Mouse (Mus musculus) limb, embryonic 14.5 days (tissue): Measurements from ENCODE around the gene Tmem132a. TPM values are rescaled to one million over a fixed set of nuclear protein-coding genes. Genes with fewer than 3 reads are reported as not detected.

ENCODE experiments used
- ATAC-seq: fragments of 200-750 bp; cut with Nextera tagmentation; 2 replicates; pipeline ENCODE4 v1.8.0; 2017; ENCODE audit warnings: low read depth, moderate number of reproducible peaks, moderate TSS enrichment; ENCODE audit not compliant: low FRiP score
- DNase-seq: peaks from one replicate; pipeline ENCODE4 v3.0.0-alpha.2; 2015; ENCODE audit warnings: low spot score
- H3K27ac ChIP-seq: fragments of 300-500 bp; sonication (generic); replicated peaks from 2 replicates; pipeline ENCODE4 v1.5.1; 2014; ENCODE audit warnings: low read depth, mild to moderate bottlenecking, low read length, moderate library complexity, mixed read lengths
- H3K27me3 ChIP-seq: fragments of 300-500 bp; sonication (generic); 2 replicates; pipeline ENCODE4 v1.6.1; 2014; ENCODE audit warnings: low read length, mixed read lengths; ENCODE audit not compliant: control insufficient read depth, insufficient read depth
- H3K36me3 ChIP-seq: fragments of 300-500 bp; sonication (generic); 2 replicates; pipeline ENCODE4 v1.6.1; 2014; ENCODE audit warnings: mild to moderate bottlenecking, low read length, moderate library complexity, mixed read lengths; ENCODE audit not compliant: control insufficient read depth, insufficient read depth
- H3K4me1 ChIP-seq: fragments of 300-500 bp; sonication (generic); 2 replicates; pipeline ENCODE4 v1.6.1; 2014; ENCODE audit warnings: antibody characterized with exemption, low read length, mixed read lengths; ENCODE audit not compliant: control insufficient read depth, insufficient read depth
- H3K4me2 ChIP-seq: fragments of 300-500 bp; sonication (generic); replicated peaks from 2 replicates; pipeline ENCODE4 v1.6.1; 2014; ENCODE audit warnings: low read depth, mild to moderate bottlenecking, low read length, moderate library complexity; ENCODE audit not compliant: severe bottlenecking
- H3K4me3 ChIP-seq: fragments of 300-500 bp; sonication (generic); replicated peaks from 2 replicates; pipeline ENCODE4 v1.5.1; 2014; ENCODE audit warnings: low read length
- H3K9ac ChIP-seq: fragments of 300-500 bp; sonication (generic); 2 replicates; pipeline ENCODE4 v1.6.1; 2014; ENCODE audit warnings: mild to moderate bottlenecking, low read depth, low read length, moderate library complexity; ENCODE audit not compliant: severe bottlenecking
- H3K9me3 ChIP-seq: fragments of 300-500 bp; sonication (generic); 2 replicates; pipeline ENCODE4 v1.6.1; 2016; ENCODE audit warnings: low read length; ENCODE audit not compliant: control insufficient read depth
- POLR2A ChIP-seq: fragments of 200-500 bp; IDR thresholded peaks from 2 replicates; pipeline ENCODE4 v1.8.0; 2012; ENCODE audit warnings: inconsistent platforms, mild to moderate bottlenecking, moderate library complexity, borderline replicate concordance; ENCODE audit not compliant: insufficient read depth, insufficient read length; ENCODE audit errors: extremely low read depth
- WGBS: fragments of 180-500 bp; shearing (Covaris S2); extraction: QIAGEN DNeasy Blood & Tissue Kit; methylation state at CpG from one replicate; pipeline ENCODE4 v1.1.7; 2014; 5-methylcytosine and 5-hydroxymethylcytosine counted together
- polyA plus RNA-seq, 2 experiments: library from polyadenylated mRNA; depleted of rRNA in 1 of 2; stranded (reverse) in 1 of 2; unstranded in 1 of 2; fragments of >200 nt; fragmentation: Nextera tagmentation in 1 of 2; extraction: Ambion mirVana in 1 of 2; gene quantifications; 2 replicates each; pipeline versions ENCODE4 v1.2.1 to v1.2.3; 2012 to 2014

Tmem132a gene
- polyA plus RNA-seq, 2 experiments: 67.8 to 150 TPM

DNA sequence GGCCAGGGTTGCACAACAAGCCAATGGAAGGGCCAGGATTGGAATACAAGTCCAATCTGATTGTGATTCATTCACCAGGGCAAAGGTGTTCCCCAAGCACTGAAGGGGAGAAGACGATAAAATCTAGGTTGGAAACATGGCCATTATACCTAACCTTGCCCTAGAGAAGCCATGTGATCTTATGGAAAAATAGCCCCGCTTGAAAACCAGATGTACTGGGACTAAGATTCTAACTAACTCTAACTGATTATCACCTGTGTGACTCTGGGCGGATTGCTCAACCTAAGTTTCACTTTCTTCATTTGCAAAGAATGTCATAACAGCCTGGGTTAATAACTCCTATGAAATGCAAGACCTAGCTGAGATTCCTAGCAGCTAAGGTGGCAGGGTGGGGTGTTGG is 14.3 kb downstream of the Tmem132a start:
- no peak overlapping the region for H3K27ac ChIP-seq
- H3K4me3 ChIP-seq: no peak overlapping the region
- H3K9me3 ChIP-seq: no peaks in the 10 kb centered on the region
- peaks cover 45% of the 10 kb centered on the region for H3K36me3 ChIP-seq
- TF ChIP-seq POLR2A: no peak
- ATAC-seq (no peak), DNase-seq (no peak)
- no peak overlapping the region for H3K9ac ChIP-seq
- H3K27me3 ChIP-seq: no peaks in the 10 kb centered on the region
- H3K4me1 ChIP-seq: no peaks in the 10 kb centered on the region
- 73% methylated on average over 3 of the region's 3 CpGs for WGBS
- H3K4me2 ChIP-seq: no peak overlapping the region

DNA sequence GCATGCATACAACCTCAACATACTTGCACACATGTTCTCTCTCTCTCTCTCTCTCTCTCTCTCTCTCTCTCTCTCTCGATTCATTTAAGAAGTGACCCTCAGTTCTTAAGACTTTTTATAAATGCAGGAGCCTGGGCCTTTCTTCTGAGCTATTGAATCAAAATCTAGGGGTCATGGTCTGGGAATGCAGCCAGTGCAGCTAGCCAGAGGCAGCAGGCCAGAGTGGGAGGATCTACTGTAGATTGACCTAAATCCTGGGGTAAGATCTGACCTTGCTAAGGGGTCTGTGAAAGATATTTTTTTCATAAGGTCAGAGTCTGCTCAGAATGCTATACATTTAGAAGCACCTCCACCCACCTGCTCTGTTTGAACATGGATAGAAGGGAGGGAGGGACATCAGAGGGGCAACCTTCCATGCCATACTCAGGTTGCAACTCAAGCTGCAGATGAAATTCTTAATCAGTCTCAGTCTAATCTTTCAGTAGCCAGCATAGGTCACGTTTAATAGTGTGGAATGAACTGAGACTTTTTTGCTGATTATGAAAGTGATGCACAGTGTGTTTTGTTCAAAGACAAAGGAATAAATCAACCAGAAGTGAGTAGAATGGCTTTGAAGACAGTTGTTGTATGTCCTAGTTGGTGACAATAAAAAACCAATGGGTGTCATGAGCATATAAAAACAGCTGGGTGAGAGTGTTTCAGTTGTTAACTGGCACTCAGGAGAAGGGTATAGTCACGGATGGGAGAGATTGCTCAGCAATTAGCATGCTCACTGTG is 22.2 kb downstream of the Tmem132a start:
- DNase-seq (no peak), ATAC-seq (no peak)
- H3K9me3 ChIP-seq: no peaks in the 10 kb centered on the region
- no peak overlapping the region for H3K9ac ChIP-seq
- no peak overlapping the region for H3K27ac ChIP-seq
- no peak for TF ChIP-seq POLR2A
- H3K36me3 ChIP-seq: no peaks in the 10 kb centered on the region
- 66% methylated on average over 3 of the region's 3 CpGs for WGBS
- H3K27me3 ChIP-seq: no peaks in the 10 kb centered on the region
- no peaks in the 10 kb centered on the region for H3K4me1 ChIP-seq
- no peak overlapping the region for H3K4me3 ChIP-seq
- no peak overlapping the region for H3K4me2 ChIP-seq

- Histone ChIP-seq H3K4me3 (no peak overlapping the region), H3K36me3 (no peaks in the 10 kb centered on the region), H3K4me1 (no peaks in the 10 kb centered on the region), H3K27ac (no peak overlapping the region), H3K27me3 (no peaks in the 10 kb centered on the region), H3K9ac (no peak overlapping the region), H3K4me2 (no peak overlapping the region), H3K9me3 (no peaks in the 10 kb centered on the region)
- ATAC-seq: no peak
- WGBS: 70% methylated on average over 7 of the region's 7 CpGs
- DNase-seq: no peak
- TF ChIP-seq POLR2A: no peak
These were observed 23.6 kb downstream of the Tmem132a start for GRCm38 (mm10) chr19:10846150-10846549.

DNA sequence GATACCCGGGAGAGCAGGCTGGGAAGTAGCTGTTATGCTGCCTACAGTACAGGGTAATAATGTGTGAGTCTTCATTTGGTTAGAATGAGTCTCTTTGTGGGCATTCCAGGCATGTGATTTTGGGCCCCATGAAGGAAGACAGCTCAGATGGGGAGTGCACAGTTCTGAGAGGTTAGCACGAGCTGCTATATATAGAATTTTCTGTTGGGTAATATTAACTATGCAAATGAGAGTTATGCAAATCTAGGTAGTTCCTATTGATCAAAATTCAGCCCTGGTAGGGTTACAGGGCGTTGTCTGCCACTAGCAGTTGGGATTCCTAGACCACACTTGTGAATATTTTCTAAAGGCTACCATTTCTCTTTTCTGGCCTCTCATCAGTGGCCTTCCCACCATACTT is 24.3 kb downstream of the Tmem132a start:
- no peaks in the 10 kb centered on the region for H3K27me3 ChIP-seq
- 82% methylated on average over 3 of the region's 3 CpGs for WGBS
- no peak for TF ChIP-seq POLR2A
- no peak overlapping the region for H3K4me2 ChIP-seq
- no peaks in the 10 kb centered on the region for H3K36me3 ChIP-seq
- DNase-seq: no peak
- H3K9me3 ChIP-seq: no peaks in the 10 kb centered on the region
- H3K4me3 ChIP-seq: no peak overlapping the region
- no peaks in the 10 kb centered on the region for H3K4me1 ChIP-seq
- ATAC-seq: no peak
- H3K9ac ChIP-seq: no peak overlapping the region
- H3K27ac ChIP-seq: no peak overlapping the region

GRCm38 (mm10) chr19:10844206-10844605 is 25.5 kb downstream of the Tmem132a start:
- no peak for DNase-seq
- H3K9me3 ChIP-seq: no peaks in the 10 kb centered on the region
- H3K27ac ChIP-seq: no peak overlapping the region
- no peak overlapping the region for H3K4me2 ChIP-seq
- no peaks in the 10 kb centered on the region for H3K27me3 ChIP-seq
- no peak for TF ChIP-seq POLR2A
- 92% methylated on average over 5 of the region's 5 CpGs for WGBS
- H3K9ac ChIP-seq: no peak overlapping the region
- H3K4me1 ChIP-seq: no peaks in the 10 kb centered on the region
- H3K36me3 ChIP-seq: no peaks in the 10 kb centered on the region
- no peak overlapping the region for H3K4me3 ChIP-seq
- no peak for ATAC-seq

GRCm38 (mm10) chr19:10842914-10843313 is 26.8 kb downstream of the Tmem132a start:
- Histone ChIP-seq H3K36me3 (no peaks in the 10 kb centered on the region), H3K4me3 (no peak overlapping the region), H3K9me3 (no peaks in the 10 kb centered on the region), H3K4me2 (no peak overlapping the region), H3K9ac (no peak overlapping the region), H3K4me1 (no peaks in the 10 kb centered on the region), H3K27me3 (no peaks in the 10 kb centered on the region), H3K27ac (no peak overlapping the region)
- no peak for ATAC-seq
- DNase-seq: no peak
- TF ChIP-seq POLR2A: no peak
- WGBS: 54% methylated on average over 8 of the region's 24 CpGs
